Mouse (Mus musculus) MEL (cell line): ENCODE results near the gene Tnip3.

Source experiments
- CTCF ChIP-seq, 3 experiments: IDR thresholded peaks in 2 of 3; conservative IDR thresholded peaks in 1 of 3; 2 replicates each; pipeline ENCODE4 v1.5.1; 2011 to 2012; ENCODE audit warnings: low read length in 3 of 3, low read depth in 2 of 3, mild to moderate bottlenecking in 2 of 3, improper control_type of control experiment in 1 of 3, inconsistent platforms in 1 of 3, mixed read lengths in 1 of 3, moderate library complexity in 1 of 3; ENCODE audit not compliant: control insufficient read depth in 1 of 3, insufficient read depth in 1 of 3, poor library complexity in 1 of 3, severe bottlenecking in 1 of 3
- EP300 ChIP-seq, 2 experiments: IDR thresholded peaks; 2 replicates each; pipeline ENCODE4 v1.6.1; 2011; ENCODE audit warnings: improper control_type of control experiment in 2 of 2, low read length in 2 of 2, low read depth in 1 of 2, mild to moderate bottlenecking in 1 of 2
- ETS1 ChIP-seq: IDR thresholded peaks from 2 replicates; pipeline ENCODE4 v1.6.1; 2012; ENCODE audit warnings: low read depth, mild to moderate bottlenecking, inconsistent platforms, low read length, improper control_type of control experiment, moderate library complexity
- GATA1 ChIP-seq: IDR thresholded peaks from 2 replicates; pipeline ENCODE4 v1.6.1; 2011; ENCODE audit warnings: low read depth, low read length, improper control_type of control experiment
- KAT2A ChIP-seq: conservative IDR thresholded peaks from 2 replicates; pipeline ENCODE4 v1.6.1; 2012; ENCODE audit warnings: low read depth, low read length, improper control_type of control experiment, inconsistent platforms
- MAZ ChIP-seq: IDR thresholded peaks from 2 replicates; pipeline ENCODE4 v1.6.1; 2012; ENCODE audit warnings: low read depth, mild to moderate bottlenecking, inconsistent platforms, low read length, improper control_type of control experiment
- NELFE ChIP-seq: IDR thresholded peaks from 2 replicates; pipeline ENCODE4 v1.6.1; 2011; ENCODE audit warnings: low read depth, low read length, improper control_type of control experiment
- NRF1 ChIP-seq: IDR thresholded peaks from 2 replicates; pipeline ENCODE4 v1.6.1; 2014; ENCODE audit warnings: low read depth, mild to moderate bottlenecking, inconsistent platforms, low read length, improper control_type of control experiment, moderate library complexity; ENCODE audit not compliant: poor library complexity, insufficient read depth, severe bottlenecking
- ZC3H11A ChIP-seq: IDR thresholded peaks from 2 replicates; pipeline ENCODE4 v1.6.1; 2012; ENCODE audit warnings: low read depth, mild to moderate bottlenecking, inconsistent platforms, low read length, improper control_type of control experiment
- ZKSCAN1 ChIP-seq: IDR thresholded peaks from 2 replicates; pipeline ENCODE4 v1.6.1; 2012; ENCODE audit warnings: low read depth, mild to moderate bottlenecking, inconsistent platforms, low read length, improper control_type of control experiment, moderate library complexity

- TF ChIP-seq CTCF (IDR thresholded peaks at IDR 0.05 in 2 of 3, conservative IDR thresholded peaks at IDR 0.05 in 1 of 3; ENCODE audit: control insufficient read depth in 1 of 3, insufficient read depth in 1 of 3, low read depth in 2 of 3, low read length in 3 of 3, poor library complexity in 1 of 3, severe bottlenecking in 1 of 3) (no peak), NRF1 (no peak), ZKSCAN1 (no peak), MAZ (0 out of 2 replicates have a peak, but pooled peaks have one; percentile 4), ZC3H11A (peak; percentile 56), GATA1 (peak; percentile 99), KAT2A (no peak), NELFE (no peak), ETS1 (peak; percentile 96), EP300 (IDR thresholded peaks at IDR 0.05; ENCODE audit: low read depth in 1 of 2, low read length in 2 of 2) (peak; percentile 98)
Measured at GRCm38 (mm10) chr6:65583029-65583428, 57.9 kb downstream of the Tnip3 start.
